Mouse (Mus musculus) liver, adult 2 months (tissue): ENCODE data around the gene Olfr714. TPM values are rescaled to one million over a fixed set of nuclear protein-coding genes. Genes with fewer than 3 reads are reported as not detected.

ENCODE experiments used
- DNase-seq: peaks from one replicate; pipeline ENCODE4 v3.0.0-alpha.2; 2011; ENCODE audit warnings: low read depth, low spot score; ENCODE audit errors: extremely low read depth
- H3K27ac ChIP-seq: fragments of 200-500 bp; replicated peaks from 2 replicates; pipeline ENCODE4 v1.5.1; 2012; ENCODE audit warnings: low read depth, mild to moderate bottlenecking, control low read depth, inconsistent platforms, low read length; ENCODE audit not compliant: insufficient read depth
- H3K27me3 ChIP-seq: fragments of 200-500 bp; 2 replicates; pipeline ENCODE4 v1.6.1; 2012; ENCODE audit warnings: mild to moderate bottlenecking, moderate library complexity, low read length, inconsistent platforms; ENCODE audit not compliant: control insufficient read depth, insufficient read depth
- H3K36me3 ChIP-seq: fragments of 200-500 bp; 2 replicates; pipeline ENCODE4 v1.6.1; 2012; ENCODE audit warnings: low read length, inconsistent platforms; ENCODE audit not compliant: control insufficient read depth, insufficient read depth
- H3K4me1 ChIP-seq: fragments of 200-500 bp; 2 replicates; pipeline ENCODE4 v1.6.1; 2011; ENCODE audit warnings: low read length; ENCODE audit not compliant: control insufficient read depth, insufficient read depth
- H3K4me3 ChIP-seq: fragments of 200-500 bp; 2 replicates; pipeline ENCODE4 v1.5.1; 2011; ENCODE audit warnings: low read depth, mild to moderate bottlenecking, control low read depth, low read length, moderate library complexity; ENCODE audit not compliant: insufficient read depth
- H3K79me2 ChIP-seq: fragments of 200-500 bp; 2 replicates; pipeline ENCODE4 v1.6.1; 2012; ENCODE audit warnings: inconsistent platforms, mild to moderate bottlenecking, low read length, moderate library complexity; ENCODE audit not compliant: control insufficient read depth, insufficient read depth
- H3K9ac ChIP-seq: fragments of 200-500 bp; 2 replicates; pipeline ENCODE4 v1.6.1; 2012; ENCODE audit warnings: low read depth, mild to moderate bottlenecking, control low read depth, inconsistent platforms, low read length
- CTCF ChIP-seq: fragments of 200-500 bp; IDR thresholded peaks from 2 replicates; pipeline ENCODE4 v1.5.1; 2011; ENCODE audit warnings: low read depth, low read length, control low read depth
- POLR2A ChIP-seq: fragments of 200-500 bp; IDR thresholded peaks from 2 replicates; pipeline ENCODE4 v1.6.1; 2011; ENCODE audit warnings: low read length, control low read depth; ENCODE audit not compliant: insufficient read depth; ENCODE audit errors: extremely low read depth
- WGBS: fragments of 180-500 bp; shearing (Covaris S2); methylation state at CpG from one replicate; pipeline ENCODE4 v1.1.7; 2018; 5-methylcytosine and 5-hydroxymethylcytosine counted together
- polyA plus RNA-seq: library from polyadenylated mRNA; depleted of rRNA; stranded (reverse); fragments of >200 nt; gene quantifications from 2 replicates; pipeline ENCODE4 v1.2.3, GENCODE M21; 2012; rRNA removed
- total RNA-seq: library from RNA; depleted of rRNA; stranded (reverse); fragments of >200 nt; gene quantifications from 2 replicates; pipeline ENCODE4 v1.2.3, GENCODE M21; 2014; rRNA removed

Olfr714 gene
- total RNA-seq, result not detected in 2 replicates
- polyA plus RNA-seq, result not detected in 2 replicates

GRCm38 (mm10) chr7:107070681-107071080, at the start of gene Olfr714:
Gene Olfr714, plus strand, starts transcription at chr7:107070981.
- Histone ChIP-seq H3K36me3 (no peaks in the 10 kb centered on the region), H3K79me2 (no peaks in the 10 kb centered on the region), H3K4me1 (no peaks in the 10 kb centered on the region), H3K9ac (no peak within 1 kb of the TSS), H3K27ac (no peak within 1 kb of the TSS), H3K4me3 (no peak within 1 kb of the TSS), H3K27me3 (no peaks in the 10 kb centered on the region)
- no peak for DNase-seq
- no peak for TF ChIP-seq CTCF
- no peak for TF ChIP-seq POLR2A
- 94% methylated on average over 2 of the region's 2 CpGs for WGBS

GRCm38 (mm10) chr7:107030874-107031273, 39.9 kb upstream of the Olfr714 start, which contains the start of gene Olfr713:
Gene Olfr713, plus strand, starts transcription at chr7:107031174.
- Histone ChIP-seq H3K4me1 (no peaks in the 10 kb centered on the region), H3K4me3 (no peak within 1 kb of the TSS), H3K79me2 (no peaks in the 10 kb centered on the region), H3K27me3 (no peaks in the 10 kb centered on the region), H3K27ac (no peak within 1 kb of the TSS), H3K9ac (no peak within 1 kb of the TSS), H3K36me3 (no peaks in the 10 kb centered on the region)
- WGBS, result 87% methylated on average over 1 of the region's 1 CpGs
- DNase-seq, result no peak
- TF ChIP-seq CTCF, result no peak
- TF ChIP-seq POLR2A, result no peak

- H3K36me3 ChIP-seq, result no peaks in the 10 kb centered on the region
- no peak overlapping the region for H3K9ac ChIP-seq
- H3K79me2 ChIP-seq, result no peaks in the 10 kb centered on the region
- no peak for TF ChIP-seq POLR2A
- TF ChIP-seq CTCF, result no peak
- no peak overlapping the region for H3K27ac ChIP-seq
- 64% methylated on average over 2 of the region's 2 CpGs for WGBS
- DNase-seq, result no peak
- H3K4me3 ChIP-seq, result no peak overlapping the region
- no peaks in the 10 kb centered on the region for H3K4me1 ChIP-seq
- no peaks in the 10 kb centered on the region for H3K27me3 ChIP-seq
Observed at GRCm38 (mm10) chr7:107039934-107040563, 30.7 kb upstream of the Olfr714 start.

- no peak overlapping the region for H3K4me3 ChIP-seq
- H3K9ac ChIP-seq, result no peak overlapping the region
- no peaks in the 10 kb centered on the region for H3K4me1 ChIP-seq
- H3K79me2 ChIP-seq, result no peaks in the 10 kb centered on the region
- no peak overlapping the region for H3K27ac ChIP-seq
- 47% methylated on average over 3 of the region's 3 CpGs for WGBS
- H3K27me3 ChIP-seq, result no peaks in the 10 kb centered on the region
- H3K36me3 ChIP-seq, result no peaks in the 10 kb centered on the region
- TF ChIP-seq CTCF, result no peak
- no peak for TF ChIP-seq POLR2A
- DNase-seq, result no peak
Observed at GRCm38 (mm10) chr7:107043136-107043535, 27.6 kb upstream of the Olfr714 start.

- Histone ChIP-seq H3K4me3 (no peak overlapping the region), H3K4me1 (no peaks in the 10 kb centered on the region), H3K9ac (no peak overlapping the region), H3K27ac (no peak overlapping the region), H3K79me2 (no peaks in the 10 kb centered on the region), H3K36me3 (no peaks in the 10 kb centered on the region), H3K27me3 (no peaks in the 10 kb centered on the region)
- TF ChIP-seq POLR2A (no peak), CTCF (no peak)
- 68% methylated on average over 1 of the region's 1 CpGs for WGBS
- no peak for DNase-seq
Observed at GRCm38 (mm10) chr7:107044407-107044806, 26.4 kb upstream of the Olfr714 start.

GRCm38 (mm10) chr7:107045833-107046232, 24.9 kb upstream of the Olfr714 start:
- no peak overlapping the region for H3K9ac ChIP-seq
- TF ChIP-seq POLR2A, result no peak
- no peak for TF ChIP-seq CTCF
- no peaks in the 10 kb centered on the region for H3K27me3 ChIP-seq
- H3K79me2 ChIP-seq, result no peaks in the 10 kb centered on the region
- H3K36me3 ChIP-seq, result no peaks in the 10 kb centered on the region
- no peaks in the 10 kb centered on the region for H3K4me1 ChIP-seq
- no peak overlapping the region for H3K27ac ChIP-seq
- H3K4me3 ChIP-seq, result no peak overlapping the region
- DNase-seq, result peak; percentile 45
- under 1% methylated on average over 5 of the region's 5 CpGs for WGBS
